Mouse (Mus musculus) adipocyte (in vitro differentiated cells): ENCODE measurements at regions not wholly inside any gene's neighbourhood (a gene's known extent, or its start where the extent isn't known, plus 50 kb on each side); places are given as distances from the start of the nearest gene placed in this dataset.

Source experiments
- DNase-seq: peaks from one replicate; pipeline ENCODE4 v3.0.0-alpha.2; 2016; ENCODE audit warnings: low spot score

DNA sequence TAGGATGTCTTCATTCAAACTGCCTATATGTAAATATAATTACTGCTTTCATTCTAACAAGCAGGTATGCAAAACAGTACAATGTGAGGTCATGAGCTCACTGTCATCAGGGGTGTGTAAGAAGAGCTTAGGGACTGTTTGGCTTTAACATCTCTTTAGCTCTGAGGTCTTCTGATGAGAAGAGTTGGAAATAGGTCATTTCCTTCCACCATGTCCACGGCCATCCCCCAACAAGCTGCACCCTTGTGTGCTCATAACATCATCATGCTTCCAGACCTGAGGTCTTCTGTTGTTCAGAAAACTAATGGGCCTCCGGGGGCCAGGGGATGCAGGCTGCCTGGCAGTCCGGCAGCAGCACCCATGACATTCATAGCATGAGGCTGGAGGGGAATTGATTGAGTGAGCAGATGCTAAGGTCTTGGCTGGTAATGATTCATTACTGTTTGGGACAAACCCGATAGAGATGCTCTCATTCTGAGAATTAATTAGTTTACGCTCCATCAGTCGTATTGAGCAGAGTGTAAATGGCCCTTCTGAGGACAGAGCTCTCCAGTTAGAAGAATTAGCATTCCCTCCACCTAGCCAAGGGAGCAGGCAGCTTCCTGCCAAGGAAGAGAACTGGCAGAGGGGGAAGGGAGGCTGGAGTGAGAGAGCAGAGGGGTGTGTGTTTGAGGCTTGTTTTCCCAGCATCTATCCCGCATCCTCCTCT is 64.0 kb downstream of the Rps24 start:
- DNase-seq, result no peak

DNA sequence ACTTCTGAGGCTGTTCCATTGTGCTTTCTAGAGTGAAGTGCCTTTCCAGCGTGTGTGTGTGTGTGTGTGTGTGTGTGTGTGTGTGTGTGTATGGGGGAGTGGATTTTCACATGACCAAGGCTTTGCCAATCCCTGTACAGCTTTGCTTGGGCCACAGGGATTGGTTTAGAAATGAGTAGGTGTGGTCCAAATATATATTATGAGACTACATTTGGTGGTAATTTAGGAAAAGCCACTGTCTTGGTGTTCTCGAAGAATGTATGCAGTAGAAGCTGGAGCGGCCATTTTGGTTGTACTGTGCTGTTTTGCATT is 64.5 kb downstream of the Rps24 start:
- no peak for DNase-seq

DNA sequence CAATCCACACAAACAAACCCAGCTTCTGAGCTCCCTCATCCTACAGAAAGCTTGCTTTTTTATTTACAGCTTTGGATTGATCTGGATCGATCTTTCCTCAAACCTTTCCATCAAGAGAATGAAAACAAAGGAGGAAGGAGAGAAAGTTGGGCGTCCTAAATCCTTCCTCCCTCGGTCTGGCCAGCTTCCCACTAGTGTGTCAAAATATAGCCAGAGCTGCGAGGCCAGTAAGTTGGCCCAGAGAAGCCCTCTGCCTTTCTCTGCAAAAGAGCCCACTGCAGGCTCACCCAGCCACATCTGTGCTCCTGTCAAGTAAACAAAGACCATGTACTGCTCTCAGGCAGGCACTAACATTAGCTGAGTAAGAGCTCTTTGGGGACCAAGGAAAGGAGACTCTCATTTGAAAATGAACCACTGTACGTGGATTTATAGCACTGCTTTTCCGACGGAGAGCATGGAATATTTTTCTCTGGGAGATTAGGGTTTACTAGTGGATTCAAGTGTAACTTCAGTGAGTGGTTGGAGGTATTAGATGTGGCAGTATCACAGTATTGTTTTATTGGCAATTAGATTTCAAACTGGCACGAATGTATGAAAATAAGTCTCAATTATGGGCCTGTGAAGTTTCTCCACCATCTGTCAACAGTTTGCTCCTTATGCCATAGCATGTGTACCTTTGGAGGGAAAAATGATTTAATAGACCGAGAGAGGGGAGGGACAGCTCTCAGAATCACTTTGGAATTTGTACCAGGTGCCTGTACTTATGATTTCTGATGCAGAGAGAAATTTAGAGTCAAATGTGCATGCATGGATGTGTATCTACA is 78.1 kb downstream of the Rps24 start:
- DNase-seq, result no peak

DNA sequence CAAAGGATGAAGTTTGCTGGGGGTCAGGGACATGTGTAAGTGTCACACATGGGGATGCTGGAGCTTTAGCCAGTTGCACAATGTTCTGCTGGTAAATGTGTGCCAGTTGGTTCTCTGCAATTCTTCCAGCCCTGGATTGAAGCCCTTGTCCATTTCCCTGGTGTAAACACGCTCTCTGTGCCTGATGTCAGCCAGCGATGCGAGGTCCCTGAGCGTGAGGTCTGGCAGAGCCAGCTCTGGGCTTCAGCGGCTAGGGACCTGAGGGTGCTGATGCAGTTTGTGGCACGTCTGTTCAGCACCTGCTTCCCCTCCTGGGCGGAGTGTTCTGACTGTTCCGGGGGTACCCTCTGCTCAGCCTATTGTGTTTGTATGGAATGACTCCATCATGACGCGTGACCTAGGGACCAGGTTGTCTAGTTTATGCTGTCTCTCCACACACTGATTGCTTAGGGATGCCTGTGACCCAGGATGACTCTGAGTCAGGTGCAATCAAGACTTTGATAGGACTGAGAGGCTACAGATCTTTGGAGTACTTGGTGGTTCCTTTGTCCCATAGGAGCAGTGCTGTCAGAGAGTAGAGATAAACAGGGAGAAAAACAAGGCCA is 78.9 kb downstream of the Rps24 start:
- peak; percentile 3 for DNase-seq

DNA sequence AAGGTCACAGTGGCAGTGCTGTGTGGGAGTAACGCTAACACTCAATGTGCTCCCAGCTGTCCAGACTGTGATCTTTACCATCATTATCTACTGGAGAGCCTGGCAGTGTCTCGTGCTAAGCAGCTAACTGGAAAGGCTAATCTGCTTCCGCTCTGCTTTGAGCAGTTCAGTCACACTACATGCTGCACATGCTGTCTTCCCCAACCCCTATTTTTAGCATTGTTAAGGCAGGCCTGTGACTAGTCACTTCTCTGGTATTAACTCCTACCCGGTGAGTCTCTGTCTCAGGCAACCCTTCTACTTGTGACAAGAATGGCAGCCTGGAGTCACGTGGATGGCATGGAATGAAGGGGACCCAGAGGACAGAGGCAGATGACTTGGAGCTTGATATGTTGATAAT is 88.2 kb downstream of the Rps24 start:
- no peak for DNase-seq

DNA sequence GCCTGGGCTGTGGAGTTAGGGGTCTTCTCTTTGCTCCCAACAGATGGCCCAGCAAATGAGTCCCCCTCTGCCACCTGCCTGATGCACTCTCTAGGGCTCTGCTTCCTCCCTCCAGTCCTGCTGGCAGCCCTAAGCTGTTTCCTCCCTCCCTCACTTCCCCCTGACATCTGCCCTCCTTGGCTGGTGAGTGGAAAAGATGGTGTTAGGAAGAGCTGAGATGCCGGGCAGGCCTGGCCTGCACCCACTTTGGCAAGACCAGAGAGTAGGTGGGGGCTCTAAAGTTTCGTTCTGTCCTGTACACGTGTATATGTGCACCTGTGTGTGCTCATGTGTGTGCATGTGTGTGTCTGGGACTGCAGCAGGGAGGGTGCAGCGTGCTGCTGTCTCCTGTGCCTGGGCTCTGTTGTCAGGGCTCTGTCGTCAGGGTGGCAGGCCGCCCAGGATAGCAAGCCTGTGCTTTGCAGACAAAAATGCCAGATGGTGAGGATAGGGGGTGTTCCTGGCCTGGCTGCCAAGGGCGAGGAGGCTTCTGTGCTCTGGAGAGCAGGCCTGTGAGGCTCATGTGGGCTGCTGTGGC is 91.7 kb downstream of the Rps24 start:
- DNase-seq, result peak; percentile 40

DNA sequence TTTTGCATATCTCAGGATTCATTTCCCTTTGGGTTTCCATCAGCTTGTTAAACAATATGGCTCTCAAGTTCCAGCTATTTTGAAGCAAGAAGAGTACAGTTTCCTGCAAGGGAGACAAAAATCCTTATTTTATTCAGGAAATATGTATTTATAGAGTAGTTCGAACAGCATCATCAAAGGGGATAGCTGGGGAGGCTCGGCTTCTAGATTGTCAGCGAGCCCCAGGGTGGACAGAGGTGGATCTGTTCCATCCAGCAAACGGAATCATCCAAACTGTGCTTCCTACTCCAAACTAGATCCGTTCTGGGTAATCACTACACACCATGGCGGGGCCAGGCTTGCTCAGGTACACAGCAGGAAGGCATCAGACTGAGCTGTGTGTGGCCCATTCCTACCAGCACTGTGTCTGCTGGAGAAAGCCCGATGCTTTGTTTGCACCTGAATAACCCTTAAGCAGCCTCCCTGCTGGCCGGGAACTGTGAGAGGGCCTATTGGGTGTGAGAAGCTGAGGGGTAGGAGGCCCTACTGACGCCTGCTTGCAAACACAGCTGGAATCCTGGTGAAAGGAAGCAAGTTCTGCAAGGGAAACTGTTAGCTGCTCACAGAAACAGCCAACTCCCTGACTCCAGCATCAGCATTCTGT is 92.3 kb downstream of the Rps24 start:
- no peak for DNase-seq

DNA sequence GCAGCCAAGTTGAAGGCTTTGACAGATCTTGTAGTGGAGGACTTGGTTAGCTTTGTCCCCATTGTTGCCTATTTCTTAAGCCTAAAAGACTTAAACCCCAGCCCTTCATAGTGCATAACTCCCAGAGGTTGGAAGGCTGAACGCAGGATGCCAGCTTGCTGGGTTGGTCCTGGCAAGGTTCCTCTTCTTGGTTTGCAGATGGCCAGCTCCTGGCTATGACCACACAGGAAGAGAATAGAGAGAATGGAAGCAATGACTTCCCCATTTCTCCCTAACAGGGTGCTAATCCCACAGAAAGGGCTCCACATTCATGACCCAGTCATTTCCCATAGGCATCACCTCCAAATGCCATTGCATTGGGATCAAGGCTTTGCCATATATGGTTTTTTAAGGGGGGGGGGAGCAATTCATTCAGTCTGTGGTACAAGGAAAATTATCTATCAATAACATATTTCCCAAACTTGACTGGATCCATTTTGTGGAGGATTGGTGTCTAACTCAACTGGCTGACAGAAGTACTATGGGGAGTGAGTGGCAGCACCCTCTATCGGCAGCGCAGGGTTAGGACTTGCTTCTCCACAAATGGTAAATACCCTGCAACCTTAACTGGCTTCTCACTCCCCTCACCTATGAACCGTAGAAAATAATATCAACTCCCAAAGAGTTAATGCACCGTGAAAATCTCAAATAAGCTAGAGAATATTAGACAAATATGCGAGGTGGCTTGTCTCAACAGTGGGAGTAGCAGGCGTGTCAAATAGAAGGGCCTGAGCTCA is 99.4 kb downstream of the Rps24 start:
- no peak for DNase-seq

DNA sequence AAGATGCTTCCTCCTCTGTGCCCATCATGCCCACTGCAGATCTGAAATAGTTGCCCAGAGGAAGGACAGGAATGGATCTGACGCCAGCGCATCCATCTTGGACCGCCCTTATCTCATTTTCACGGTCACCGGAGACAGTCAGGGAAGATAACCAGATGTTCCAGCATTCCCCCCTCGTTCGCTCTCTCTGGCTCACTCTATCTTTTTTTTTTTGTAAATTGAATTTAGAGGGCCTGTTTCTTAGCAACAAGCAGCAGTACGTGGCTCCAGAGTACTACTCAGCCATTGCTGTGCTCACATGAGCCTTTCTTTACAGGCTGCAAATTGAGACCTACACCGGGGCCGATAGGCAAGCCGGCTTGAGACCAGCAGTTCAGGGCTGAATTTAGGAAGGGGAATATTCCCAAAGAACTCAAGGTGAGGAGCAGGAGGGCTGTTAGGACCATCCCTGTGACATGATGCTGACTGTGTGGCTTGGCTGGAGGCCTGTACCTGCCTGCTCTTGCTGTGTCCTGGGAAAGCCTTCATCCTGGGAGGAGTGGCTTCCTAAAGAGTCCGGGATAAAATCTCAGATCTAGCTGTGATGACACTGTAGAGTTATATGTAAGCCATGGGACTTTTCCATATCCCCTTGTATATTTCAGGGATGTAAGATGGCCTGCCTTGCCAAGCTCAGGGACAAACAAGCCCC is 100.2 kb downstream of the Rps24 start:
- DNase-seq, result no peak

DNA sequence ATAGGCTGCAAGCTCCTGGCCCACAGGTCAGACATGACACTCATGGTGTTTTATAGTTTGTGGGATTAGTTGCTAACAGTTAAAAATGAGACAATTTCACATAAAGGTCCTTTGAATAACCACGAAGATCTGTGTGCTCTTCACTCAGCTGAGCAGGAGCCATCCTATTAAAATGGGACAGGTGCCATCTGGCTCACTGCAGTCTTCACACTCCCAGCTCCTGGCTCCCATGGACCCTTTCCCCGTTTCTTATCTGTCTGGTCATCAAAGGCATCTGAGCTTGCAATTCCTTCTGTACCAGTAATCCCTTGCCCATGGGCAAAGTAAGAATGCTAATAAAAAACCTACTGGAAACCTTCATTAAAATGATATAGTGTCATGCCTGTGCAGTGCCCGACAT is 101.1 kb downstream of the Rps24 start:
- DNase-seq, result no peak

DNA sequence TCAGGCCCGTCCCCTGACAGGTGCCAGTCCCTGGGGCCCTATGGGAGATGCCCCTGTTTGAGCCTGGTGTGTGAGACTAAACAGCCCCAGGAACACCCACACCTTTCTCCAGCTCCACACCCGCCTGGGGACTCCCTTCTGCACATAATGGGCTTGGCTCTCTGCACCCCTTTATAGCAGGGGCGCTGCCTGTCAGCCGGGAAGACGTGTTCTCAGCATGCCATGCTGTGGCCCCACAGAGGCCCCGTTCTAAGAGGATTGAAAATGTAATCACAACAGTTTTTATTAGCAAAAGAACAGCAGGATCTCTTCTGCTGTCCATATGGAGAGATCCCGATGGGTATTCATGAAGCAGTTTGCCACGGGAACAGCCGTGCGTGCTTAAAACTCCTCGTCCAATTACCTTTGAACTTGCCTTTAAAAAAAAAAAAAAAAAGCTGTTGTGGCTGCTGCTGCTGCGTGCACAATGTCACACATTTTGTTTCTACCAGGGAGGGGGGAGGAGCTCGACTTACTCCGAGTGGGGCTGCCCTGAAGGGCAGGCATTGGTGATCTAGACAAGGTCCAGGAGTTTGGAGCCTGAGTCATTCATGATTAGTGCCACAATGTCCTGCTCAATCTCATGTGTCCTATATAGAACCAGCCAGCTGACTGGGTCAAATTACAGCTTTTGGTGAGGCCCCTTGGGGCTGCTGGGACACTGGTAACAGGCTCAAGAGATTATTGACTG is 119.7 kb downstream of the Rps24 start:
- DNase-seq, result peak; percentile 3

DNA sequence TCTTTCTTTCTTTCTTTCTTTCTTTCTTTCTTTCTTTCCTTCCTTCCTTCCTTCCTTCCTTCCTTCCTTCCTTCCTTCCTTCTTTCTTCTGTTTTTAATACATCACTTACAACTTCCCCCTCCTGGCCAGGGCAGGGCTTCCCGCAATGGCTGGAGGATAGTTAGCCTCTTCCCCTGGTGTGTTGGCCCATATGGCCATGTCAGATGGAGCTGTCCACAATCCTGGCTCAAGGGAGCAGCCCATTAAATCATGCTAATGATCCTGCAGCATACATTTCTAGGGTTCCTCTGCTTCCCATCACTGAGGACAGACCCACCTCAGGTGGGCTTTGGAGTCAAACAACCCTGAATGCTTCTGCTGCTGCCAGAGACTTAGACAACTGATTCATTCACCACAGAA is 121.4 kb downstream of the Rps24 start:
- DNase-seq, result no peak

DNA sequence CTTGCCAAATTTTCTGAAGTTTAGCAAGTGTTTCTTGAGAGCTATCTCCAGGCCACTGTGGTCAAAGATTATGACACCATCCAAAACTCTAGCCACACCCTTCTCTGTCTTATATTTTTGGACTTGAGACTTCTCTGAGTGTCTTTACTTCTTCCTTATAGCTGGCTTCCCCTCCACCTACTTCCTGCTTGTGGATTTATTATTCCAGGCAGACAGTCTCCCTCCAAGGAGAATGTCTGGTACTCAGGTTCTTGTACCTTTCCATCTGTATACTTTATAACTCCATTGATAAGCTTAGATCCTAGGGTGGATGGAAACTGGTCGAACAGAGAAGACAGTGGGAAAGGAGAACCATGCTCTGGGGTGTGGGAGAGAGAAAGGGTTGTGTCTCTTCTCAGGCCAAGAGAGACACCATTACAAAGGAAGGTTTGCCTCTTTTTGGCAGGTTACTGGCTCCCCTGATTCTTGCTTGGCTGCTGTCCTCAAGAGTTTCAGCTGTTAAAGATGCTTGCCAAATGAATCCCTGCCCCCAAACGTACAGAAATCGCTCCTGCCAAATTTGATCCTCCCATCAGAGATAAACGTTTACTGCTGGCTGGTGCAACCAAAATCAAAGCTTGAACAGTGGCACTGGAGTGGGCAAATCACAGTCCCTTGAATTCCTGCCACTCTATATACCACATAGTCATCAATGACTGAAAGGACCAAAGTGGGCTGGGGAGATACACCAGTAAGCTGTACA is 125.5 kb downstream of the Rps24 start:
- DNase-seq, result no peak

DNA sequence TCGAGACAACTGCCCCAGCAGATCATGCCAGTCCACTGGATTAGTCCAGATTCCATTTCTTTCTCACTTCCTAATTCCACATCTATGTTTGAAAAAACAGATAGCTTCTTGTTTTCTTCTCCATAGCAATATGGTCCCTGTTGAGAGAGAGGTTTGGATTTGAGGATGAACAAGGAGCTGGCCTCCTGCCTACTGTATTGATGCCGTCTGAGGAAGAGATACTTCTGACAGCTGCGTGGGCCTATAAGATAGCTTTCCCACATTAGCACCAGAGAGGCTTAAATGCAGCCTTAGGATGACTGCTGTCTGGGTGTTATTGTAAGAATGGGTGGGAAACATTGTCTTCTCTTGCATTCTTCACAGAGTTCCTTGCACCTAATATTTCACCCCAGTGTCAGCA is 128.9 kb downstream of the Rps24 start:
- no peak for DNase-seq

DNA sequence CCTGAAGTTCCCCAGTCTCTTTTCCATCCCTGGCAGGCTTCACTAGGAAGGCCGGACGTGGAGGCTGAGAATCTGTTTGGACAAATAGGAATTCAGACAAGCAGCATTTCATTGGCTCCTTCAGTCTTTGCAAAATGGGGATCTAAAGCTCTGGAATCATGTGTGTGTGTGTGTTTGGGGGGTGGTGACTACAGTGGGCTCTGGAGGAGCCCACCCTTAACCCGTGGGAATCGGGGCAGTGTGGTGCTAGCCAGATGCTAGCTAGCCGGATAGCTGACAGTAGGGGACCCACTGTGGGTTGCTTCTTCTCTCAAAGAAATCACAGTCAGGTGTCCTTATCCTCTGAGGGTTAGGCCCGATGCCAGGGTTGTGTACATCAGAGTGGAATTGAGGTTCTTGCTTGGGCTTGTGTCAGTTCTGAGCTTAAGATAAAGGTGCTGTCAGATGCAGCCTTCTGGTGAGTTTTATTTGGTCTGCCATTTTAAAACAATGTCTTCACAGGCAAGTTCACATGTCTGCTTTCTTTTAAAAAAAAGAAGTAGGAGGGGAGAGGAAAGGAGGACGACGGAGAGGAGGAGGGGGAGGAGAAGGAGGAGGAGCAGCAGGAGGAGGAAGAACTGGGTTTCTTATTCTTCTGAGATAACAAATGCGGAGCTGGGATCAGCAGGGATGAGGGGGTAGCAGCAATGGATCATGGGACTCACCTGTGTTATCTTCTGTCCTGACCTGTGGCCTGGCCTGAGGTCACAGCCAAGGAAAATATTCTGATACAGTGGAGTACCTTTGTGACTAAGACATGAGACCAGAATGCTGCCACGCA is 129.6 kb downstream of the Rps24 start:
- DNase-seq, result no peak

DNA sequence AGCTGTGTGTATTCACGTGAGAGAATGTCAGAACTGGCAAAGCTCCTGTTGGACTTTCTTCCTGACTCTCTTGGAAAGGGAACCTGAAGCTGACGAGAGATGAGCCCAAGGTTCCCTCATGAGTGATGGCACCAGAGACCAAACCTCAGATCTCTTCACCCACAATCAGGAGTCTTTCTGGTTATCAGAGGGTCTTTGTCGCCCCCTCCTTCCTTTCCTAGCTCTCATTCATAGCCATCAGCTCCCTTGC is 130.1 kb downstream of the Rps24 start:
- no peak for DNase-seq

DNA sequence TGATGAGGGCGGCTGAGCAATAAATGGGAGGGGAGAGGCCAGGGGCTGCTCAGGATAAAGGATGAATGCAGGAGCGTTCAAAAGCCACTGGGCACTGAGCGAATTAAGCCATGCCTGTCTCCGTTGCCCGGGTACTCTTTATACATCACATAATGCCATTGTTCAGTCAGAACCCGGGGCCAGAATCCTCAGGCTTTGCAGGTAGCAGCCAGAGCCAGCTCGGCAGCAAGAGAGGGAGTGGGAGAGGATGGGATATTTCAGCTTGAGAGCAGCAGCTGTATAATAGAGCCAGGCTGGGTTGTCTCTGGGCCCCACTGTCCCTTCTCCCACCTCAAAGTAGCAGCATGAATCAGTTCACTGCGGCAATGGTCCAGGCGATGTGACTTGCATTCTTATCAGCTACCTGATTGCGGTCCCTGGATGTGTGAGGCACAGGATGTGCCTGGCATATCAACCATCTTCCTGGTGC is 130.5 kb downstream of the Rps24 start:
- DNase-seq, result no peak

DNA sequence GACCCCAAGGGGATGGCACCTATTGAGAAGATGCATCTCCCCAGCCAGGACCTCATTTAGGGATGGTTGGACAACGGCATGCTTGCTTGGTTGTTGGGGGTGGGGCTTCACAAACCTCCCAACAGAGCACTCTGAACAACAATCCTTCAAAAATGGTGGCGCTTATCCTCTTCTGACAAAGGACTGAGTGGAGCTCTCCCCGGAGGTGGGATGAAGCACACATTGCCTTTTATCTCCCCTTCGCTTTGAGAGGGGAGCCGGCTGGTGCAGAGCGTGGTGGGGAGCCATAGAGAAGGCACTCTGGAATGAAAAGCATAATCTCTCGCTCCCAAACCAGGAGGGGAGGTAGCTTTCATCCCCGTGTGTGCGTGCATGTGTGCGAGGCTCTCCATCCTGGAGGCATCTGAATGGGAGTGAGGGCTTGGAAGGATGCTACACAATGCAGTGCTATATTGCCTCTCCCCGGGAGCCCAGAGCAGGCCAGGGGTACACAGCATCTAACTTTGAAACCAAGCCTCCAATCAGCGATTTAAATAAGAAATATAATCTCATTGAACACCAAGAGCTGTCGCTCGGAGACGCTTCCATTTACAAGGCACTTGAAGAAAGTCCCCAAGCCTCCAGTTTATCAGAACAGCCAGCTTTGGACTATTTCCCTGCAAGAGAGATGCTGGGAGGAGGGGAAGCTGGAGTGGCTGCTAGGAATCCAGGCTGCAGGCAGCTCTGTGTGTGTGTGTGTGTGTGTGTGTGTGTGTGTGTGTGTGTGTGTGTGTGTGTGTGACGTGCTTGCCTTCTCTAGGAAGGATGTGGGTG is 131.5 kb downstream of the Rps24 start:
- no peak for DNase-seq
